Mouse (Mus musculus): Measurements from ENCODE around the gene Cstf1.

Gene Cstf1

DNA sequence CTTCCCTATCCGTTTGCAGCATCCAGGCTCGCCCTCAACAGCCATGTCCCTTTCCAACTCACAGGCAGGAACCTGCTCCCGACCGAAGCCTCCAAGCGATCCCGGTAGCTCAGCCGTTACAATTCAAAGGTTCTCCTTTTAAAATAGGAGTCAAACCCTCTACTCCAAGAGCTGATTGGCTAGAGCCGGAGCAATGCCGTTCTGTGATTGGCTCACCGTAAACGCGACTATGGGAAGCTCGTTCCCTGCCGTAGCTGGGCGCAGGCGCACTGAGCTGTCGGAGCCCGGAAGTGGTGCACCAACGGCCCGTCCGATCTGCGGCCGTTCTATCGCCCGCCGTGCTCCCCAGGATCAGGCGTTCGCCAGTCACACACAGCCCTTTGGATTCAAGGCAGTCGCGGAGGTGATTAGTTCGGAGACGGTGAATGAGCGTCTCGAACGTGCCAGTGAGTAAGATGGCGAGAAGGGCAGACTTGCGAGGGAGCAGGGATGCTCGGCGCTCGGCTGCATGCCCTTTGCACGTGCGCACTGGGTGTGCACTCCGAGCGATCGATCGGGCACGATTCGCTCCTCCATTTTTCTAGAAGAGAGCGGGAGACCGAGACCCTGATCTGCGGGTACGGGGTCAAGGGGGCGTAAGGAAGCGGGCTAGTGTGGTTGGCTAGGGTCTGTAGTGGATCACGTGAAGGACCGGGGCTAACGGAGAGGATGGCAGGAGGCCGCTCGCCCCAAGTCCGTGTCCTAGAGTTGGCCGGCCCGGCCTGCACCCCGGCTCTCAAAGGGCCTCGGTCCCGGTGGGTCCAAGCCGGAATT is at the start of gene Cstf1, which contains the start of gene Aurka:
Gene Cstf1, plus strand, starts transcription at position 271 of the 813 bp plus-strand sequence.
Gene Aurka, minus strand, starts transcription at position 125 of the 813 bp plus-strand sequence.
- peak; percentile 99 for DNase-seq (ENCODE audit: low read depth, low spot score)

DNA sequence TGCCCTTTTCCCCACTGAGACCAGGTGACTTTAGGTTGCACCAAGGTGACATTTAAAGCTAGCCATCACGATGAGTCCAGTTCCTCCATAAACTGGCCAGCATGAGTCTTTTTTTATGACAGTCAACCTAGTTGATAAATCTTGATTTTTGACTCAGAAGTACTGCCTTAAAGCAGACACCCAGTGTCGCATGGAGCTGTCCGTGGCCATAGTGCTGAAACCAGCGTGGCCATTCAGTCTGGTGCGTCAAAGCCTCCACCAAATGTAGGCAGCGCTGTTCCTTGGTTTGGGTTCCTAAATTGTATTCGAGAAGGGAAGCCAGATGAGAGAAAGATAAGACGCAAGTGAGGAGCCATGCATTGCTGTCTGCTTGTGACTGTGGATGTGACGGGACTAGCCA is 49.6 kb upstream of the Cstf1 start:
- no peak for DNase-seq (ENCODE audit: low read depth, low spot score)

DNA sequence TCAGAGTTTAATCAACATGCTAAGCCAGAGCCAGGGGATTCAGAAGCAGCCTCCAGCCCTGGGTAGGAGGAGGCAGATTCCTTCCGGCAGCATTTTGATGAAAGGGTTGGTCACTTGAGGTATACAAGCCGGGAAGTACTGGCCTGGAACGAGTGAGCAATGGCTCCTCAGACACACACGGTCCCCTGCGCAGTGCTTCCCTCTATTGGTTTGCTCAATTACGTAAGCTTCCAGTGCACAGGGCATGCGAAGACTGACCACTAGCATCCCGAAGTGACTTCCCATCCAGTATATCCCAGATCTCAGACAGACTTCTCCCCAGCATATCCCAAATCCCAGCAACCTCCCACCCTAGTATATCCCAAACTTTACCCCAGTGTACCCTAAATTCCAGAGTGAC is 42.2 kb upstream of the Cstf1 start:
- no peak for DNase-seq (ENCODE audit: low read depth, low spot score)

DNA sequence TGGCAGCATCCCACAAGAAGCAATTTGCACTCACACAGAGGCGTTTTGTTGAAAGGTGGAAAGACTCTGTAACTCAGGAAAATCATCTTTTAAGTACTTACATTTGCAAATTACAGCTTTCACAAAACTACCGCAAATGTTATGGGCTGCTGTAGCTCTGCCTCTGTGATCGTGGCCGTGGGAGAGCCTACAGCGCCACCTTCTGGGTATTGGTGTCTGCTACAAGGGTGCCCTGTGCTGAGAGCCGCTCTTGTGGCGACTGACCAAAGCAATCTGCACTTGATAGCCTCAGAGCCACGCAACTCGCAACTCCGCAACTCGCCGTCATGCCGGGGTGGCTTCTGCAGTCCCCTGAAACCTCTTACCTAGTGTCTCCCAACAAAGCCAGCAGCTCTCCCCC is 41.3 kb upstream of the Cstf1 start:
- peak; percentile 84 for DNase-seq (ENCODE audit: low read depth, low spot score)

DNA sequence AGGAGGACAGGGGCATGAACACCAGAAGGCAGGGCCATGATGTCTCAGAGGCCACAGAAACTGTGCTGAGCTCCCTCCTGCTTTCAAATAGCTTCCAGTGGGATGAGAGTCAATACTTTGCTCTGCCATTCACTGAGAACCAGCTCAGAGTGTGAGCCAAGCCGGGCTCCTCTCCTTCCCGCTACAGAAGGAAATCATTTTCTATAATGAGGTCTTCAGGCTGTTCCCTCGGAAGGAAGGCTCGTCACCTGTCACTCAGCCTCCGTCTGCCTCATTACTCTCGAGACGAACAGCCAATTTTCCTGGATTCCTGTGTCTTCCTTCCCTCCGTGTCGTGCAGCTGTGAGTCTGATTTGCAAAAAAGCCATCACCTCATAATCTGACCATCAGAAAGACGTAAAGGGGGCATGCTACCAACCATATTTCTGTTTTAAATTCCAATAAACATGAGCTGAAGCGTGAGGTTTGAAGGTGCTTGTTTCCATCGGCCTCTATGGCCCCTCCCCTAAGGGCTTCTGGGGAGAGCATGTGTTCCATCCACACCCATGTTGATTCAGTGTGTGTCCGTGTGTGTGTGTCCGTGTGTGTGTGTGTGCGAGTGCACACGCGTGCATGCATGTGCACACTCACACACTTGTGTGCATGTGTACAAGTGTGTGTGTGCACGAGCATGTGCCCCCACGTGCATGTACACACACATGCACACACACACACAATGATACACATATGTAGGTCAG is 32.1 kb upstream of the Cstf1 start:
- peak; percentile 31 for DNase-seq (ENCODE audit: low read depth, low spot score)

DNA sequence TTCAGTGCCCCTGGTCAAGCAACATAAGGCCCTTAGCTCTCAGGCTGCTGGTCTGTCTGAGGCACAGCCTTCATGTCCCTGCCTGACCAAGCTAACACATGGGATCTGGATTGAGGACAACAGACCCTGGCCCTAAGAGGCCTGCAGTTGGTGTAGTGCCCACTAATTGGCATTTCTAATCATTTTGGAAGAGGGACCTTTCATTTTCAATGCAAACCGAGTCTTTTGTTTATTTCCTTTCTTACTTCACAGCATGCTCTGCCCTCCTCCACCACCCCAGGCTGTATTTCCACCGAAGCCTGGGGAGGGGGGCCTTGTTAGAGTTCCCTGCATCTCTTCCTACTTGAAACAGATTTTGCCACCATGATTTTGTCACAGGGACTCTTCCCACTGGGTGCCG is 29.5 kb upstream of the Cstf1 start:
- DNase-seq (ENCODE audit: low read depth, low spot score) = no peak

DNA sequence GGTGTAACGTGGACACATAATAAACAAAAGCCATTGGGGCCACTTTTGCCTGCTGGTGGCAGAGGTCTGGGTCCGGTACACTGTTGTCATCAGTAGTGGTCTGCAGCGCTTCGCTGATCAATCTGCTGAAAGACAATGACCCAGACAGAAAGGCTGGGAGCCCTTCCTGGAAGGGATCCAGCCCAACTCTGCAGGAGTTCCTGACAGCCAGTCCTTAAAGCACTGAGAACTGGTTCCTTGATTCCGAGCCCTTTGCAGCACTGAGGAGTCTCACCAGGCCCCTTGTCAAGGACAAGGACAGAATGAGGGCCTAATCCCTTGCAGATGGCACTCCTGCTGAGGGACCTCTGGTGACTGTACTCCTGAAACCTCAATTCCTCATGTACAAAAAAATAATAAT is 28.9 kb upstream of the Cstf1 start:
- DNase-seq (ENCODE audit: low read depth, low spot score) = no peak

DNA sequence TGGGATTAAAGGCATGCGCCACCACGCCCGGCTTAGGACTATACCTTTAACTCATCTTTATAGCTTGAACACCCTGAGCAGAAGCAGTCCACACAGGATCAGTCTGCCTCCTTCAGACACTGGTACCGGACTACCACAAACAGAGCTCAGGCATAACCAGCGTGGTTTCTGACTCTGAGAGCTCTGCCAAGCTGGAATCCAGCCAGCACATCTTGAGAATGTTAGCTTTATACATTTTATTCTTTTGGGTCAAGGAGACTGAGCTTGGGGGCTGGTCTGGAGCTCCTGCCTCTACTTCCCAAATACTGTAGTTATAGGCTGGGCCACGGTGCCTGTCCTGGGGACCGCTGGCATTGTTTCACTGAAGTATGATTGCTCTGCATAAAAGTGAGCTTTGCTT is 26.7 kb upstream of the Cstf1 start:
- no peak for DNase-seq (ENCODE audit: low read depth, low spot score)

DNA sequence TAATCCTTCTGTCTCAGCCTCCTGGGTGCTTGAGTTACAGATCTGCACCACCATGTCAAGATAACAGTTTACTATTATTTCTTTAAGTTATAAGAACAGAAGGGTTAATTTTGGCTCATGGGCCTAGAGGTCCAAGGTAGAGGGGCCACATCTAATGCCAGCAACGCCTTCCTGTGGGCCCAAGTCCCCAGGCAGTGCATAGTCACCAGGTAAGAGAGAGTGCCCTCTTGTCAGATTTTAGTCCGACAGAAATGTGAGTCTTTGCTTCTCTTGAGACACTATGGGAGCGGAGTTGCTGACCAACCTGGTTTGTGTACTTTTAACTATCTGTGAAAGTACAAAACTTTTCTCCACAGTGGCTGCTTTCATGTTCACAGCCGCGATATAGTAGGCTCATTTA is 25.8 kb upstream of the Cstf1 start:
- DNase-seq (ENCODE audit: low read depth, low spot score) = no peak

DNA sequence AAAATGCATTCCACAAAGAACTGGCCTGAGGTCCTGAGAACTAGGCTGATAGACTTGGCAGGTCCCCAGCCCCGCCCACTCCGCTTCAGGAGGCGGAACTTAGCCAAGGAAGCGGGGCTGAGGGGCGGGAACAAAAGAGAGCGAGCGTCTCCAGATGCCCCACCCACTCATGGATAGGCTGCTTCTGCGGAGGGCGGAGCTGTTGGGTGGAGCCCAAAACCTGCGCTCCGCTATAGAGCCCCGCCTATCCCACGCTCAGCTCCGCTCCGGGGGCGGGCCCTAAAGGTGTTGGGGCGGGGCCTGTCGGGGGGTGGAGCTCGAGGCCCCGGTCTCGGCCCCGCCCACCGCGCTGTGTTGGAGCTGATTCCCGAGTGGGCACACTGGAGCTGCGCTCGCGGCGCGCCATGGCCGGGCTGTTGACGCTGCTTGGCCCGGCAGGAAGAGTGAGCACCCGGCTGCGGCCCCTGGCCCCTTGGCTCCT is 25.2 kb upstream of the Cstf1 start, which contains the start of gene Fam210b:
Gene Fam210b, plus strand, starts transcription at position 308 of the 481 bp plus-strand sequence.
- peak; percentile 98 for DNase-seq (ENCODE audit: low read depth, low spot score)

DNA sequence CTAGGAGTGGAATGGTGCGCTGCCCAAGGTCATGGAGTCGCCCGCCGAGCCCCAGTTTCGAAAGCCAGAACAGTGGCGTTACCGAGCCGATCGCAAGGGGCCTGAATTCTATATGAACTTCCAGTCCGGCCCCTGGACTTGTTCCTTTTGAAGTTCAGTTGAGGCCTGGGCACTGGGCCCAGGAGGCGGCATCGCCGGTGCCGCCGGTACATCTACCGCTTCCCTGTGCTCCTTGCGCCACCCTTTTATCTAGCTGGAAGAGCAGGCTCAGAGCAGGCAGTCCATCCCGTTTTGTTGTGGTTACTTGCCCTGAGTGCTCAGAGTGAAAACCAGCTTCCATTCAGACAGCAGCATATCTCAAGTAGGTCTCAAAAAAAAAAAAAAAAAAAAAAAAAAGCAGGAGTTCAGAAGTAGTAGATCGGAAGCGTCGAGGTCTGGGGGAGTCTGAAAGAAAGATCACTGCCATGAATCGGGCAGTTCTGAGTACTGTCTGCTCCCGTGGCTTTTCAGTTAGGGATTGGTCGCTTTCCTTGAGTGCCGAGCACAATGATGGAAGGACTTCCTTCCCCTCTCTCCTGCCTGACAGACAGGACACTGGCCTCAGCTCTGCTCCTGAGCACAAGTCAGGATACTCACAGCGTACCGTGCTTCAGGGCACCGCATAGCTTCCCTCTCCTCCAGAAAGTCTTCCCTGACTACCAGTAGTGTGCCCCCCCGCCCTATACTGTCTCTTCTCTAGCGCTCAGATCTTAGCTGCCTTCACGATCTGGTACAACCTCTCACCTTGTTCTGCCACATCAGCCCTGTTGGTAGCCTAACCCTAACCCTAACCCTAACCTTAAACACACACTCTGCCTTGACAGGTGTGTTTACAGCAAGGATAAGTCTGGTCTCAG is 24.2 kb upstream of the Cstf1 start:
- peak; percentile 68 for DNase-seq (ENCODE audit: low read depth, low spot score)

DNA sequence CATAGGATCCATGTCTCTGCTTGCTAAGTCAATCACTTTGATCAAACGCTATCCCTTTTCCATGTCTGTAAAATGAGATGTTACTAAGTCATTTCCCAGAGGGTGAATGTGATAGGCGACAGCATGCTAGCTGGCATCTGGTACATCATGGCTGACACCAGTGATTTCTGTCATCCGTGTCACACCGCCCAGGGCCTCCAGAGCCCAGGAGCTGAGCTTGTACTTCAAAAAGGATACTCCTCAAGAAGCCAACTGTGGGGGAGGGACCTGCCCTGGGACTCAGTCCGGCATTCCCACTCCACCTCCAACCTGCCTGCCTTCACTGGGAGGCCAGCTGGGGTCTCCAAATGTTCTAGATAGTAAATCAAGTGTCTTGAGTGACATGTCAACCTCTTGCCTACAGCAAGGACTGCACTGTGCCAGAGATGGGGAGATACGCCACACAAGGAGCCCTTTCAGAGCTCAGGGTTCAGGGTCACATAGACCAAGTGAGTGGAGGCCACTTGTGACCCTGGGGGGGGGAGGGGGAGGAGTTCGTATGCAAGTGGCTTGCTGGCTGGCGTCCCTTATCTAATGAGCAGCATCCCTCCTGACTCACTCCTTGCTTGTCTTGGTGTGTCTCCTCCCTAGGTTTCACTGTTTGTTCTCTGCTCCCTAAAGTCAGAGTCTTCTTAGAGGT is 23.4 kb upstream of the Cstf1 start:
- no peak for DNase-seq (ENCODE audit: low read depth, low spot score)

DNA sequence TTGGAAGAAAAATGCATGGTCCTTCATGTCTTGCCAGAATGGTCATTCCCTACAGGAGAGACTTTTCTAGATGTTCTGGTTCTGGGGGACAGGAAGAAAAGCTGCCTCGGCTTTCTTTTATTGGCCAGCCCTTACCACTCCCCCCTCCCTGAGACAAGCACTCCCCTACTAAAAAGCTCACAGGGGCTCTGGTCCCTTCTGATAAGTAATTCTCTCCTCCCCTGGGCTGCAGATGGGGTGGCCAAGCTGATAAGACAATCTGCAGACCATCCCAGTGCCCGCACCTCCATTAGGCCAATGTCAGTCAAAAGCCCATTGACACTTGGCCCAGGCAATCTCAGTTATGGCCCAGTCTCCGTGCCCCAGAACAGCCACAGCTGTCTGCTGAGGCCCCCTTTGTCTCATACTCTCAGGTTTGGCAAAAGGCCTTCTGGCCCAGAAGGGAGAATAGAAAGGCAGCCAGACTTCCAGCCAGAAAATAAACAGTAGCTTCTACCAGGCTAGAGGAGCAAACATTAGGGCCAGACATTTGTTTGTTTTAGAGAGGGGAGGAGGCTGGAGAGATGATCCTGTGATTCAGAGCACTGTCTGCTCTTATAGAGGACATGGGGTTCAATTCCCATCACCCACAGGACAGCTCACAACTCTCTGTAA is 22.1 kb upstream of the Cstf1 start:
- peak; percentile 84 for DNase-seq (ENCODE audit: low read depth, low spot score)

DNA sequence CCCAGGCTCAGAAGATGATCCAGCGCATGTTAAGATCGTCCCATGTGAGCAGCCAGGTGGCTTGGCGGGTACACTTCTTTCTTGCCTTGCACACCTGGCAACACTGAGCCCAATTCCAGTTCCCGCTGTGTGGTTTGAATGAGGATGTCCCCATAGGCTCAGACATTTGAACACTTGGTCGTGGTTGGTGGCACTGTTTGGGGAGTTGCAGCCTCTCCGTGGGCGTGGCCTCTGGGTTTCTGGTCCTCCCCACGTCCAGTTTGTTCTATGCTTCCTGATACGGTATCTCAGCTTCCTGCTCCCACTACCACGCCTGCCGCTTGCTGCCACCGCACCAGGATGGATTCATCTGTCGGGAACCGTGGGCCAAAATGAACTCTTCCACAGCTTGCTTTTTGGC is 20.7 kb upstream of the Cstf1 start:
- DNase-seq (ENCODE audit: low read depth, low spot score) = no peak

DNA sequence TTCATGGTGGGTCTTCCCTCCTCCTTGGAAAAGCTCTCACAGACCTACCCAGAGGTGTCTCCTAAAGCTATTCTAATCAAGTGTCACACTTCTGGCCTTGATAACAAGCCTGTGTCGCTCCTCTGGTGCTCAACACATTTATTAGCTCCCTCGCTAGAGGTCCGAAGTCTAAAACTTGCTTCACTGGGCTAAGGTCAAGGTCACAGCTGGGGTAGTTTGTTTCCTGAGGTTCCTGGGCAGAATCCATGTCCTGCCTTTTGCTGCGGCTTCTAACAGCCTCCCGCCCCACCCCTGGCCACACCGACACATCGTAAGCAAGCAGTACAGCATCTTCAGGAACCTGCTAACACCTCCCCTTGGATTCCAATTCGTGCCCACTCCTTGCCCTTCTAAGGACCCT is 19.7 kb upstream of the Cstf1 start:
- DNase-seq (ENCODE audit: low read depth, low spot score) = no peak

DNA sequence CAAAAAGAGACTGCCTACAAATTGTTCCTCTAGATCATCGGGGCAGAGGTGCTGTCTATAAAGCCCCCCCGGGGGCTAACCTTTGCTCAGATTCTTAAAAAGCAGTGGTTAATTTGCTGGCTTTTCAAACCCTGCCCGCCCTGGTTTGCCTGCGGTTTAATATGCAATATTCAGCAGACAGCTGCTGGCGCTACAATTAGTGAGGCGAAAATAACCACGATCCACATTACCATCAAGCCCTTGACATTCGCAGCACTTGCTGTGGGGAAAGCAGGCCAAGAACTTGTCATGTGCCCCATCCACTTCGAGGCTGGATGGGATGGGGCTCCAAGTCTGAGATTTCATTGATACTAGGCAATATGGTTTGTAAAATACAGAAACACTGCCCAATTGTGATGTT is 17.3 kb upstream of the Cstf1 start:
- peak; percentile 61 for DNase-seq (ENCODE audit: low read depth, low spot score)

DNA sequence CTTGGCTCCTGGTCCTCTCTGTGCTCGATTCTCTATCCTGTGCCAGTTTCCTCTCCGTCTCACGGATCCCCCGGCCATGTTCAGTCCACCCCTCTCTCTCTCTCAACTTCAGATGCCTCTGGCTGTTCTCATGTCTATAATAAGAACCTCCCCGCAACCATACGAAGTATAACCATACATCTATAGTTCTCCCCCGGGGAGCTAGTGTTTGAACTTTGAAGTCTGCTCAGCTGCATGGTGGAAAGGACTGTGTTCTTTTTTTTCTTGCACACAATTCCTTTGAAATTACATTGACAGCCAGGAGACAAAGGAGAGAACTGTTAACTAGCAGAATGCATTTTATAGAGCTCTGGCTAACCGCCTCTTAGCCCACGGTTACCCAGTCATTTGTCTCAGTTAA is 15.7 kb upstream of the Cstf1 start:
- peak; percentile 36 for DNase-seq (ENCODE audit: low read depth, low spot score)

DNA sequence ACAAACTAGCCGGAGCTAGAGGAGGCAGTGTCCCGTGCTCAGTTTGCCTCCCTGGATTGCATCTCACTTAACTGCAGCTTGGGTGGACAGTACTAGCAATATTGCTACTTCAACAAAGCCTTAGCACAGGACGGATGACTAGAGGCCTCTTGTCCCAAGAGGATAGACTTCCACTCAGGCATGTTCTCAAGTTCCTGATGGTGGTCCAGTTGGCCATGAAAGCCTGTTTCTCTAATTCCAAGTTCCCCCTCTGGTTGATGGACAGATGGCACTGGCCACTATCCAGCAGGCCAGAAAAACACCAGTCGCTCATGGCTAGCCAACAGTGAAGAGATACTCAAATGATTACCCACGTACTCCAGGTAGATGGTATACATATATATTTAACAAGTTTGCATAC is 14.6 kb upstream of the Cstf1 start:
- DNase-seq (ENCODE audit: low read depth, low spot score) = no peak

DNA sequence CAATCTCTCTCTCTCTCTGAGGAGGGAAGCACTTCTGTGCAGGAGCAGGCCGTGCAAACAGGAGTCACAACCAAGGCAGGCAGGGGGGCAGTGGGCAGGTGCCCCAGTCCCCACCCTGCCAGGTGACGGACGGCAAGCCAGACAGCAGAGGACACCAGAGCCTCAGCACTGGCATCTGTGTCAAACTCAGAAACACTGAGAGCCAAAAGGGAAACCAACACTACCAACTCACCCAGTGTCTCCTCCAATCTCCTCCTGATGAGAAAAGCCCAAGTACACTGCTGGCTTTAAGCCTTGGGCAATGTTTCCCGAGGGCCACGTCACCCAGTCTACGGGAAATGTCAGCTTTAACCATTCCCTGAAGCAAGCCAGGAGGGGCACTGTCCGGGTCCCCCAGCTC is 7.3 kb upstream of the Cstf1 start:
- DNase-seq (ENCODE audit: low read depth, low spot score) = no peak

DNA sequence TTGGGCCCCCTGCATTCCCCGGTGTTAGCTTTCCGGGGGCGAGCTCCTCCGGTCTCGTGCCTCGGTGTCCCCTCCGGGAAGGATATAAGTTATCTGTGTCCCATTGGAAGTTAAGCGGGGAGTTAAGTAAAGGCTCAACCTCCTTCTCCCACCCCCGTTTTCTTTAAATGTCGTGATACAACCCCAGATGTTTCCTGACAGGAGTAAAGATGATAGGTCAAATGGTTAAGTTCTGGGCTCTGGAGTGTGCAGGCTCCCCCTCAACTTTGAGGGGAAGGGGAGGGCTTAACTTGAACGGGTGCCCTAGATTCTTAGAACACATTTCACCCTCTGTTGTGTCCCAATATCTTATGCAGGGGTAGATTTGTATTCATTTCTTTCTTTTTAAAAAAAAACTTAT is 777 bp downstream of the Cstf1 start:
- DNase-seq (ENCODE audit: low read depth, low spot score) = no peak

DNA sequence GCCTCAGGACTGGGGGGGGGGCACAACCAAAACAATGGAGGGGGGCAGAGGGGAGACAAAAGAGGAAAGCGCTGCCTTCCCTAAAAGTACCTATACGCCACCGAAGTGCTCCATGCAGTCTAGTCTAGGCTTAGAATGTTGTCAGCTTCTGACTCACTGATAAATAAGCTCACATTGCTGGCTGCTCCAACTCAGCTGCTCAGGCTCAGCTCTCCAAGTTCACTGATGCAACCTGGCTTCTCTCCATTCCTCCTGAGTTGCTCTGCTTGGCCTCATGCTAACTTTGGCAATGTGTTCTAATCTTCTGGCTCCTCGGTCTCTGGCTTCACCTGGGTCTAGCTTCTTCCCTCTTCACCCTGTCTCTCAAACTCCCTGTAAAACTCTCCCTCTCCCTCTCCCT is 6.1 kb downstream of the Cstf1 start:
- DNase-seq (ENCODE audit: low read depth, low spot score) = peak; percentile 45
